Mouse (Mus musculus) heart, embryonic 11.5 days (tissue): ENCODE data around the gene Lif. TPM values are rescaled to one million over a fixed set of nuclear protein-coding genes. Genes with fewer than 3 reads are reported as not detected.

Experiments
- ATAC-seq: fragments of 200-750 bp; cut with Nextera tagmentation; replicated peaks from 2 replicates; pipeline ENCODE4 v1.8.0; 2017; ENCODE audit warnings: moderate library complexity; ENCODE audit not compliant: insufficient number of reproducible peaks, low FRiP score, low TSS enrichment
- H3K27ac ChIP-seq: fragments of 300-500 bp; sonication (generic); 2 replicates; pipeline ENCODE4 v1.5.1; 2014; ENCODE audit warnings: mild to moderate bottlenecking, low read depth, low read length
- H3K27me3 ChIP-seq: fragments of 300-500 bp; sonication (generic); 2 replicates; pipeline ENCODE4 v1.6.1; 2014; ENCODE audit warnings: mild to moderate bottlenecking, low read length, mixed read lengths; ENCODE audit not compliant: control insufficient read depth, insufficient read depth
- H3K36me3 ChIP-seq: fragments of 300-500 bp; sonication (generic); 2 replicates; pipeline ENCODE4 v1.6.1; 2014; ENCODE audit warnings: mild to moderate bottlenecking, low read length, moderate library complexity, mixed read lengths; ENCODE audit not compliant: control insufficient read depth, insufficient read depth
- H3K4me1 ChIP-seq: fragments of 300-500 bp; sonication (generic); 2 replicates; pipeline ENCODE4 v1.6.1; 2014; ENCODE audit warnings: low read length; ENCODE audit not compliant: control insufficient read depth, insufficient read depth
- H3K4me2 ChIP-seq: fragments of 300-500 bp; sonication (generic); 2 replicates; pipeline ENCODE4 v1.6.1; 2014; ENCODE audit warnings: mild to moderate bottlenecking, moderate library complexity
- H3K4me3 ChIP-seq: fragments of 300-500 bp; sonication (generic); 2 replicates; pipeline ENCODE4 v1.5.1; 2014; ENCODE audit warnings: low read depth, low read length
- H3K9ac ChIP-seq: fragments of 300-500 bp; sonication (generic); 2 replicates; pipeline ENCODE4 v1.6.1; 2014; ENCODE audit warnings: mild to moderate bottlenecking, low read depth, low read length, moderate library complexity
- H3K9me3 ChIP-seq: fragments of 300-500 bp; sonication (generic); replicated peaks from 2 replicates; pipeline ENCODE4 v1.6.1; 2016; ENCODE audit warnings: low read length; ENCODE audit not compliant: control insufficient read depth
- WGBS: fragments of 180-500 bp; shearing (Covaris S2); extraction: QIAGEN DNeasy Blood & Tissue Kit; methylation state at CpG from one replicate; pipeline ENCODE4 v1.1.7; 2014; ENCODE audit not compliant: insufficient replicate concordance; 5-methylcytosine and 5-hydroxymethylcytosine counted together
- polyA plus RNA-seq: library from polyadenylated mRNA; unstranded; fragments of >200 nt; fragmentation: Nextera tagmentation; extraction: Ambion mirVana; gene quantifications from 2 replicates; pipeline ENCODE4 v1.2.1, GENCODE M21; 2014

Lif gene
- polyA plus RNA-seq, 1 experiment from 2014 or later, result 0.06 TPM

- H3K4me1 ChIP-seq, result peaks cover 27% of the 10 kb centered on the region
- no peak overlapping the region for H3K9ac ChIP-seq
- no peak overlapping the region for H3K4me2 ChIP-seq
- no peak overlapping the region for H3K4me3 ChIP-seq
- 34% methylated on average over 6 of the region's 7 CpGs for WGBS
- no peak for ATAC-seq
- peaks cover 41% of the 10 kb centered on the region for H3K27me3 ChIP-seq
- H3K27ac ChIP-seq, result no peak overlapping the region
- no peaks in the 10 kb centered on the region for H3K36me3 ChIP-seq
- no peaks in the 10 kb centered on the region for H3K9me3 ChIP-seq
Measured at GRCm38 (mm10) chr11:4262847-4263246, 5.5 kb downstream of the Lif start.

- no peaks in the 10 kb centered on the region for H3K9me3 ChIP-seq
- H3K4me1 ChIP-seq, result peaks cover 27% of the 10 kb centered on the region
- H3K27ac ChIP-seq, result no peak overlapping the region
- no peaks in the 10 kb centered on the region for H3K36me3 ChIP-seq
- no peak overlapping the region for H3K9ac ChIP-seq
- H3K4me2 ChIP-seq, result no peak overlapping the region
- ATAC-seq, result no peak
- no peak overlapping the region for H3K4me3 ChIP-seq
- peaks cover 45% of the 10 kb centered on the region for H3K27me3 ChIP-seq
- WGBS, result 13% methylated on average over 1 of the region's 1 CpGs
Measured at GRCm38 (mm10) chr11:4263296-4263695, 5.9 kb downstream of the Lif start.

GRCm38 (mm10) chr11:4264066-4264465 is 6.7 kb downstream of the Lif start:
- Histone ChIP-seq H3K27me3 (peaks cover 53% of the 10 kb centered on the region), H3K4me1 (peaks cover 27% of the 10 kb centered on the region), H3K4me2 (no peak overlapping the region), H3K27ac (no peak overlapping the region), H3K9ac (no peak overlapping the region), H3K36me3 (no peaks in the 10 kb centered on the region), H3K4me3 (no peak overlapping the region), H3K9me3 (no peaks in the 10 kb centered on the region)
- WGBS, result 52% methylated on average over 7 of the region's 7 CpGs
- ATAC-seq, result no peak

- Histone ChIP-seq H3K4me3 (peak overlapping the region; percentile 62), H3K9me3 (no peaks in the 10 kb centered on the region), H3K4me1 (peaks cover 21% of the 10 kb centered on the region), H3K27ac (no peak overlapping the region), H3K36me3 (no peaks in the 10 kb centered on the region), H3K27me3 (peaks cover 64% of the 10 kb centered on the region), H3K4me2 (peak overlapping the region; percentile 92), H3K9ac (peak overlapping the region; percentile 63)
- no peak for ATAC-seq
- WGBS, result 2% methylated on average over 54 of the region's 61 CpGs
Measured at GRCm38 (mm10) chr11:4266271-4267201, 9.2 kb downstream of the Lif start.

DNA sequence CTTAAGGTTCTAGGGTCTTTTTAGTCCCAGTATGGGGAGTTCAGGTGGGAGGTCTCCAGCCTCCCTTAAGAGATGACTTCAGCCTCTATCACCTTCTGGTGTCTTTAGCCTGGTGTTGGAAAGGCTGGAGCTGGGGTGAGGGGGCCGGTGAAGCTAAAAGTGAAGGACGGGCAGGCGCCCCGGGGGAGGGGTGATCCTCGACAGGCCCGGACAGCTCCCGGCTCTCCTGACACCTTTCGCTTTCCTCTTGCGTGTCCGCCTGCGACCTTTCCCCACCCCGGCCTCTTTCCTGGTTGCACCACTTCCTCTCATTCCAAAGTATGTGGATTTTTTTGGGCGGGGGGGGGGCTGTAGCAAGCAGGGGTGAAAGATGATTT is 9.8 kb downstream of the Lif start:
- H3K27me3 ChIP-seq, result peaks cover 64% of the 10 kb centered on the region
- H3K27ac ChIP-seq, result no peak overlapping the region
- H3K4me2 ChIP-seq, result peak overlapping the region; percentile 92
- H3K9me3 ChIP-seq, result no peaks in the 10 kb centered on the region
- peak overlapping the region; percentile 63 for H3K9ac ChIP-seq
- no peak for ATAC-seq
- H3K36me3 ChIP-seq, result no peaks in the 10 kb centered on the region
- H3K4me1 ChIP-seq, result peaks cover 15% of the 10 kb centered on the region
- WGBS, result under 1% methylated on average over 13 of the region's 13 CpGs
- H3K4me3 ChIP-seq, result peak overlapping the region; percentile 62

GRCm38 (mm10) chr11:4268500-4268899 is 11.1 kb downstream of the Lif start:
- ATAC-seq, result no peak
- Histone ChIP-seq H3K27ac (no peak overlapping the region), H3K27me3 (peaks cover 62% of the 10 kb centered on the region), H3K36me3 (no peaks in the 10 kb centered on the region), H3K4me1 (peaks cover 6% of the 10 kb centered on the region), H3K9me3 (no peaks in the 10 kb centered on the region), H3K4me3 (no peak overlapping the region), H3K4me2 (no peak overlapping the region), H3K9ac (no peak overlapping the region)
- WGBS, result 77% methylated on average over 6 of the region's 6 CpGs

DNA sequence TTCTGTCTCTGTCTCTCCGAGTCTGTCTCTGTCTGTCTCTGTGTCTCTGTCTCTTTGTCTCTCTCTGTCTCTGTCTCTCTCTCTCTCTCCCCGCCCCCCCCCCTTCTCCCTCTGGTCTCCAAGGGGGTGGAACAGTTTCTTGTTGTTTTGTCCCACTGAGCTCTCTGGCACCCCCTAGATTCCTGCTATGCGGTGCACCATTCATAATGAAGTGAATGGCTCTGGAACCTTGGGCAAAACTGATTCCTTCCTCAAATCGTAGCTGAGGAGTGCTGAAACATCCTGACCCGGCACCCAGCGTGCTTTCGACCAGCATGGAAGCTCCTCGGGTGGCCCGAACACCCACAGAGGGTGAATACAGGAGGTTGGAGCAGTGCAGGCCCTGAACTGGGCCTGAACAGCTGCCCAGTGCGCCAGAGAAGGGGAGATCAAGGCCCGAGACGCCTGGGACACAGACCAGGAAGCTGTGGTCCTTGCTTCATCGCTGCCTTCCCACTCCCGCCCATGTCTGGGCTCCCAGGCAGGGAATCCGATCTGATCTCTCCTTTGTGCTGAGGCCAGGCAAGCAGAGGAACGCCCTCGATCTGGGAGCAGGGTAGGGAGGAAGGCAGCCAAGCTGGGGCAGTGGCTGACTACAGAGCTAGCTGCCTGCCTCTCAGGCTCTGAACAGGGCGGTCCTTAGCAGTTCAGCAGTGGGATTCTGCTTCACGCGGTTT is 13.5 kb downstream of the Lif start:
- WGBS, result 32% methylated on average over 19 of the region's 20 CpGs
- peaks cover 6% of the 10 kb centered on the region for H3K4me1 ChIP-seq
- no peak overlapping the region for H3K4me3 ChIP-seq
- no peaks in the 10 kb centered on the region for H3K9me3 ChIP-seq
- no peak overlapping the region for H3K27ac ChIP-seq
- ATAC-seq, result no peak
- no peaks in the 10 kb centered on the region for H3K36me3 ChIP-seq
- no peak overlapping the region for H3K4me2 ChIP-seq
- H3K27me3 ChIP-seq, result peaks cover 40% of the 10 kb centered on the region
- H3K9ac ChIP-seq, result no peak overlapping the region

- Histone ChIP-seq H3K36me3 (no peaks in the 10 kb centered on the region), H3K27me3 (peaks cover 36% of the 10 kb centered on the region), H3K4me1 (peaks cover 11% of the 10 kb centered on the region), H3K9ac (no peak overlapping the region), H3K27ac (no peak overlapping the region), H3K9me3 (no peaks in the 10 kb centered on the region), H3K4me3 (no peak overlapping the region), H3K4me2 (no peak overlapping the region)
- ATAC-seq, result no peak
- WGBS, result 64% methylated on average over 11 of the region's 11 CpGs
Measured at GRCm38 (mm10) chr11:4271544-4271943, 14.2 kb downstream of the Lif start.
